Mouse (Mus musculus): ENCODE measurements around the gene Tiparp. TPM values are rescaled to one million over a fixed set of nuclear protein-coding genes. Genes with fewer than 3 reads are reported as not detected.

Tiparp gene
- polyA plus RNA-seq (2012; rRNA removed), result 3.9 and 4.9 TPM in 2 replicates

DNA sequence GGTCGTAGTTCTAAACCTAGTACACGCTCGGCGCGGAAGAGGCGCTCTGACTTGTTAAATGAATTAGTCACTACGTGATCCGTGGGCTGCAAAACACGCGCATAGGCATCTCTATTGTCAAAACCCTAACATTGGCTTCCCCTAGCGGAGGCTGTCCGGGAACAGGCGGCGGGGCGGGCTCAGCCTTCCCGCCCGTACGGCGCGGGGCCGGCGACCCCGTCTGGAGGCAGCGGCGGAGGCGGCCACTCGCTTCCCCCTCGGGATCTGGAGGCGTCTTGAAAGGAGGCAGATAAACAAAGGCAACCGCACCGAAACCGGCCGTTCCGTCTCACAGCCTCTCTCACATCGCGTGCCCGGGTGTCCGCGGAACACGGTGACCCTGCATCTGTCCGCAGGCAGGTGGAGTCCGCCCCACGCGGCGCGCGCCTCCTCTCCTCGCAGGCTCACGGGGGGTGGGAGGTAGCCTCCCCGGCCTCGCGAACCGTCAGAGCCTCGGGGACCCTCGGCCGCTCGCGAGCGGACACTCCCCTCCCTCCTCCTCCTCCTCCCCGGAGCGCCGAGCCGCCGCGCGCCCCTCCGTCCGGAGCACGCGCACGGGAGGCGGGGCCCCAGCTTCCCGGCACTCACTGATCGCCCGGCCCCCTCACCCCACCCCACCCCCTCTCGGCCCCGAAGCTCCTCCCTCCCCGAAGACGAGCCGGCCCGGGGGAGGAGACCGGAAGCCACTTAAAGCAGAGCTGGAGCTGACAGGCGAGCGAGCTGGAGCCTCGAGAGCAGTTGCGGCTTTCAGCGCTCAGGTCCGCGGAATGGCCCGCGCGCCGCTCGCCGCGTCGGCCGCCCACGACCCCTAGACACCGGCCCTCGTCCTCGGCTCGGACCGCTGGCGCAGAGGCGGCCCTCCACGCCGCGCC lies at the start of gene Tiparp:
Gene Tiparp, plus strand, starts transcription at position 720 of the 911 bp plus-strand sequence.
- Histone ChIP-seq H3K4me1 (ENCODE audit: control insufficient read depth, insufficient read depth, low read length) (no peaks in the 10 kb centered on the region; the same call in 1 of the 2 replicates), H3K4me3 (ENCODE audit: insufficient read depth, low read depth, low read length) (peak within 1 kb of the TSS; percentile 92), H3K27me3 (replicated peaks; ENCODE audit: control insufficient read depth, insufficient read depth, low read length) (no peaks in the 10 kb centered on the region), H3K36me3 (ENCODE audit: control insufficient read depth, insufficient read depth, low read length) (peaks cover 1% of the 10 kb centered on the region; the same call in 1 of the 2 replicates), H3K27ac (ENCODE audit: insufficient read depth, low read depth, low read length) (peak within 1 kb of the TSS; percentile 94)
- DNase-seq, result peak; percentile 94
- under 1% methylated on average over 107 of the region's 109 CpGs for WGBS
- peak; percentile 98 for TF ChIP-seq POLR2A (IDR thresholded peaks at IDR 0.05; ENCODE audit: low read depth, low read length)
- TF ChIP-seq CTCF (conservative IDR thresholded peaks at IDR 0.05; ENCODE audit: insufficient read depth, insufficient read length, low read depth, low read length), result peak; percentile 39; the same call in 1 of the 2 replicates

DNA sequence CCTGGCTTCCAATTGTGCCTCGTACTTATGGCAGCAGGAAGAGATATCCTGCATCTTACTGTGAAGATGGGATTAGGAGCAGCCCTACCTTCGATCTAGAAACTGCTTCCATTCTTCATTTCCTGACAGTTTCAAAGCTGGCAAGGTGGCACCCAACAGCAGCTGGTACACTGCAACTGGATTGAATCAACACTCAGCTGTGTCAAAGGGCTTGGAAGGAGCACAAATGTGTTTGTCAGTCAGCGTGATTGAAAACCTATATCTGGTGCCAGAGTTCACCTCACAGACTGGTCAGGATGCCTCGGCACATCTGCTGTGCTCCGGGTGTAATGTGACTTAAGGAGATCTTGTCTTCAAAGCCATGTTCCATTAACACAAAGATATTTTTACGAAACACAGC lies 47.5 kb upstream of the Tiparp start:
- H3K4me3 ChIP-seq (ENCODE audit: insufficient read depth, low read depth, low read length), result no peak overlapping the region
- WGBS, result 64% methylated on average over 6 of the region's 6 CpGs
- H3K36me3 ChIP-seq (ENCODE audit: control insufficient read depth, insufficient read depth, low read length), result no peaks in the 10 kb centered on the region
- no peak for DNase-seq
- no peaks in the 10 kb centered on the region for H3K27me3 ChIP-seq (replicated peaks; ENCODE audit: control insufficient read depth, insufficient read depth, low read length)
- H3K27ac ChIP-seq (ENCODE audit: insufficient read depth, low read depth, low read length), result no peak overlapping the region
- TF ChIP-seq POLR2A (IDR thresholded peaks at IDR 0.05; ENCODE audit: low read depth, low read length), result no peak
- no peak for TF ChIP-seq CTCF (conservative IDR thresholded peaks at IDR 0.05; ENCODE audit: insufficient read depth, insufficient read length, low read depth, low read length)
- H3K4me1 ChIP-seq (ENCODE audit: control insufficient read depth, insufficient read depth, low read length), result no peaks in the 10 kb centered on the region

DNA sequence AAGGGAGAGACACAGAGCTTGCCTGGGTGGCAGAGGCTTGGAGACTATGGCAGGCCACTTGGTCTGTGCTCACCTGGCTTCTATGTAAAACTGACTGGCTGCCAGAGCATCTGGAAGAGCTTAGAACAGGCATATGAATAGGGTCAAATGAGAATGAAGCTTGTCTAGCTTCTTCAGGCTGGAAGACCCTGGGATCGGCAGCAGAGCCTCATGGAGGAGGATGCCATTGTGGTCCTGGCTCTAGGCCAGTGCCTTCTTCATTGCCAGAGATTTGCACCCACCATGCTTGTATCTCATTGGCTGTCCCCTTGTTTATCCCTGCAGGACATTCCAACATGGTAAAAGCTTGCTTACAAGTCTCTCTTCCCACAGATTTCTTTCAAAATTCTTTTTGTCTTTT lies 45.9 kb upstream of the Tiparp start:
- 55% methylated on average over 1 of the region's 1 CpGs for WGBS
- H3K27ac ChIP-seq (ENCODE audit: insufficient read depth, low read depth, low read length), result no peak overlapping the region
- H3K4me3 ChIP-seq (ENCODE audit: insufficient read depth, low read depth, low read length), result no peak overlapping the region
- H3K4me1 ChIP-seq (ENCODE audit: control insufficient read depth, insufficient read depth, low read length), result no peaks in the 10 kb centered on the region
- TF ChIP-seq CTCF (conservative IDR thresholded peaks at IDR 0.05; ENCODE audit: insufficient read depth, insufficient read length, low read depth, low read length) (no peak), POLR2A (IDR thresholded peaks at IDR 0.05; ENCODE audit: low read depth, low read length) (no peak)
- no peak for DNase-seq
- H3K27me3 ChIP-seq (replicated peaks; ENCODE audit: control insufficient read depth, insufficient read depth, low read length), result no peaks in the 10 kb centered on the region
- no peaks in the 10 kb centered on the region for H3K36me3 ChIP-seq (ENCODE audit: control insufficient read depth, insufficient read depth, low read length)

DNA sequence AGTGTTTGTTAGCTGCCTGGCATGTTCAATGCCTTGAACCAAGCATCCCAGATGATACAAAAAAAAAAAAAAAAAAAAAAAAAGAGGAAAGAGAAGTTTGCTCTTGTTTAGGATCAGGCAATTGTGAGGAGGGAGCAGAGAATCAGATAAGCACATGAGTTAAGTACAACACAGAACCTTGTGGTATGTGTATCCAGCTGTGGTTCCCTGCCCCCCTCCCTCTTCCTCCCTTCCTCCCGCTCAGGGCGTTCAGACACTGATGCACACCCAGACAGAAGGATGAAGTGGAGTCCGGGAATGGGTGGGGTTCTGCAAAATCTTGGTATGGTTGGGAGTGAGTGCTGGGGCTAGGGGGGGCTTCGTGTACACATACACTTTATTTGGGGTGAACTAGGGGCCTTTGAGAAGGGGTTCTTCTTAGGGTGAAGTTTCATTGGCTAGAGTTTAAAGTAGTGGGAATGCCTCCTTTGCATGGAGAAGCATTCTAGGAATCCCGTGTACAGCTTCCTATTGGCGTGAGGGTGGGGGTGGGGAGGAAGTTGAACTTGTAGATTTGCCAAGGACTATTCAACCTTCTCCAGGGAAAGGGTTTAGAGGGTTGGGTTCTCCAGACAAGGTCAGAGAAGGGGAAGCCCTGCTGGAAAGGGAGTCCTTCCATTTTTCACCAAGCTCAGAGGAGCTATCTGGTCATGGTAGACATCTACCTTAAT lies 45.4 kb upstream of the Tiparp start:
- WGBS, result 43% methylated on average over 6 of the region's 6 CpGs
- Histone ChIP-seq H3K4me3 (ENCODE audit: insufficient read depth, low read depth, low read length) (no peak overlapping the region), H3K27ac (ENCODE audit: insufficient read depth, low read depth, low read length) (no peak overlapping the region), H3K27me3 (replicated peaks; ENCODE audit: control insufficient read depth, insufficient read depth, low read length) (no peaks in the 10 kb centered on the region), H3K4me1 (ENCODE audit: control insufficient read depth, insufficient read depth, low read length) (no peaks in the 10 kb centered on the region), H3K36me3 (ENCODE audit: control insufficient read depth, insufficient read depth, low read length) (no peaks in the 10 kb centered on the region)
- TF ChIP-seq CTCF (conservative IDR thresholded peaks at IDR 0.05; ENCODE audit: insufficient read depth, insufficient read length, low read depth, low read length), result no peak
- no peak for TF ChIP-seq POLR2A (IDR thresholded peaks at IDR 0.05; ENCODE audit: low read depth, low read length)
- DNase-seq, result no peak

DNA sequence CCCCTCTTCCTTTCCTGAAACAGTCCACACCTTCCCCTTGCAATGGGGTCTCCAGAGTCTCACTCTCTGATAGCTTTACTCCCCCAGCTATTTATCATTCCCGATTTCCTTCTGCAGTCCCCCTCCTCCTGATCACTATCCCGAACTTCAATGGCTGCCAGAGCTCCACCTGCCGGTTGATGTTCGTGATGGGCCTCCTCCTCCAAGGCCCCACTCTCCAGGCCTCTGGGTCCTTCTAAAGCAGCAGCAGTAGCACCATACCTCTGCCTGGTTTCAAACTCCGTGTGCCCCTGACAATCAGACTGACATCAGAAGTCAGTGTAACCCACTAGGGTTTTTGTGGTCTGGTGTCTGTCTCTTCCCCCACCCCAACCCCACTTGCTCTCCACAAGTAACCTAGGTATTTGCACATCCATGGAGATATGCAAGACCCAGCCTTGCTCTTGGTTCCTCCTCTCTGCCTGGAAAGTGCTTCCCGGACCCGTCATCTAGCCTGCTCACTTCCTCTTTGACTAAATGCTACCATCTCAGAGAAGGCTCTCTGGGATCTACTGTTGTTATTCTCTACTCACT lies 44.0 kb upstream of the Tiparp start:
- TF ChIP-seq POLR2A (IDR thresholded peaks at IDR 0.05; ENCODE audit: low read depth, low read length) (no peak), CTCF (conservative IDR thresholded peaks at IDR 0.05; ENCODE audit: insufficient read depth, insufficient read length, low read depth, low read length) (no peak)
- Histone ChIP-seq H3K4me1 (ENCODE audit: control insufficient read depth, insufficient read depth, low read length) (no peaks in the 10 kb centered on the region), H3K27ac (ENCODE audit: insufficient read depth, low read depth, low read length) (no peak overlapping the region), H3K27me3 (replicated peaks; ENCODE audit: control insufficient read depth, insufficient read depth, low read length) (no peaks in the 10 kb centered on the region), H3K4me3 (ENCODE audit: insufficient read depth, low read depth, low read length) (no peak overlapping the region), H3K36me3 (ENCODE audit: control insufficient read depth, insufficient read depth, low read length) (no peaks in the 10 kb centered on the region)
- WGBS, result 65% methylated on average over 7 of the region's 7 CpGs
- no peak for DNase-seq

DNA sequence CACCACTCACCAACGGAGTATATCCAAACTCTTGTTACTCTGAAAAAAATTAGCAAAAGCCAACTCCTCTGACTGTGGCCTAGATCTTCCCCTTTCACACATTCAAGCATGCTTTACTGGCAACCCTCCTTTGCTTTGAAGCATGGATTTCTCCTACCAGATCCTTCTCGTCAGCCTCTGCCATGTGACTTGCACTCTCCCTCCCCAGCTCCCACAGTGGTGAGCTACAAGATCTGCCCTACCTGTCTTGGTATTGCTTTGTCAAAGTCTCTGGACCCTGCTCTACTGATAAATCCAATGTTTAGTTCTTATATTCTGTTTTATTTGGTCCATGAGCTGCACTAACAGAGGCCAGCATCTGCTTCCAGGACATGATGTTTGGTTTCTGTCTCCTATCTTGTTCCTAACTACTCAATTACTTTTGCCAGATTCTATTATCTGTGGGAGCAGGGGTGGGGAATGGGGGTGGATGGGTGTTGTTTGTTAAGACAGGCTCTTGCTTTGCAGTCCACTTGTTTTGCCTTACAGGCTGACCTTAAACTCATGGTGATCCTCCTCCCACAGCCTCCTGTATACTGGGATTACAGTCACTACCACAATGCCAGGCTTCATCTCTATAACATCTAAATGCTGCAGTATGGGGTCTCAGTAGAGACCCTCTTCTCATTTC lies 40.7 kb upstream of the Tiparp start:
- no peak for DNase-seq
- 72% methylated on average over 2 of the region's 2 CpGs for WGBS
- TF ChIP-seq CTCF (conservative IDR thresholded peaks at IDR 0.05; ENCODE audit: insufficient read depth, insufficient read length, low read depth, low read length), result no peak
- TF ChIP-seq POLR2A (IDR thresholded peaks at IDR 0.05; ENCODE audit: low read depth, low read length), result no peak

More for the DNA sequence above, 40.7 kb upstream of the Tiparp start:
- no peak overlapping the region for H3K27ac ChIP-seq (ENCODE audit: insufficient read depth, low read depth, low read length)
- no peaks in the 10 kb centered on the region for H3K27me3 ChIP-seq (replicated peaks; ENCODE audit: control insufficient read depth, insufficient read depth, low read length)
- no peaks in the 10 kb centered on the region for H3K36me3 ChIP-seq (ENCODE audit: control insufficient read depth, insufficient read depth, low read length)
- no peaks in the 10 kb centered on the region for H3K4me1 ChIP-seq (ENCODE audit: control insufficient read depth, insufficient read depth, low read length)
- no peak overlapping the region for H3K4me3 ChIP-seq (ENCODE audit: insufficient read depth, low read depth, low read length)

All from kidney, adult 2 months (tissue).